Mouse (Mus musculus): ENCODE measurements around the gene Slc1a4. TPM values are rescaled to one million over a fixed set of nuclear protein-coding genes. Genes with fewer than 3 reads are reported as not detected.

Slc1a4 gene
- total RNA-seq, 2 experiments from 2014 or later, result 38.3 to 40.3 TPM

GRCm38 (mm10) chr11:20269885-20270284 is 62.6 kb downstream of the Slc1a4 start:
- DNase-seq (ENCODE audit: low spot score in 2 of 2), result no peak
- intact Hi-C loops (cut with DNase I), result no loop called here

DNA sequence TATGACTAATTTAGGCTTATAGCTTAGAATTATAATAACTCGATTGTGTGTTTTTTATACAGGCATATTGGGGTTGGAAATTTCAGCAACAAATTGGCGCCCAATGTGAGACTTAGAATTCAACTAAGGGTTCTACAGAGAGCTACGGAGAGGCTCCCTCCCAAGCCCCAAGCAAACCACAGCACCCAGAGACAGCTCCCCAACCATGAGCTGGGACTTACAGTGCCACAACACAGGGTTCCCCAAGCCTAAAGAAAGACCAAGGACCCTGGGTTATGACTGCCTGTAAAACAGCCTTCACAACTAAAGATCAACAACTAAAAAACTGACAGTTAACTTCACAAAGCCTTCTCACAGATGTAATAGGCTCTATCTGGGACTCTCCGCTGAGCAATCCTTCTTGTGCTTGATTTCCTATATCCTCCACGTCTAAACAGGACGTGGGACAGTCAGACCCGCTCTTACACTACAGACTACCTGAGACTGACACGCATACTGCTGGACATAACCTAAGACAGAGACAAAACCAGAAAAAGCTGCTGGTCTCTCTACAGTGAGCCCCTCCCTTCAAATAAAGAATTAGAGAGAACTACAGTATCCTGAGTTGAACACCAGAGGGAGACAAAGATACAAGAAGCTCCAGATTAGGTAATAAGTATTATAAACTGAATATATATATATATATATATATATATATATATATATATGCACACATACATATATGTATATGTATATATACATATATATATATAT is 69.7 kb downstream of the Slc1a4 start:
- intact Hi-C loops (cut with DNase I), result loop anchor here (1.0 to 2.0 kb wide), 2 partner anchors 70 to 138 kb away; partner anchors contain the start of gene Slc1a4
- no peak for DNase-seq (ENCODE audit: low spot score in 2 of 2)

DNA sequence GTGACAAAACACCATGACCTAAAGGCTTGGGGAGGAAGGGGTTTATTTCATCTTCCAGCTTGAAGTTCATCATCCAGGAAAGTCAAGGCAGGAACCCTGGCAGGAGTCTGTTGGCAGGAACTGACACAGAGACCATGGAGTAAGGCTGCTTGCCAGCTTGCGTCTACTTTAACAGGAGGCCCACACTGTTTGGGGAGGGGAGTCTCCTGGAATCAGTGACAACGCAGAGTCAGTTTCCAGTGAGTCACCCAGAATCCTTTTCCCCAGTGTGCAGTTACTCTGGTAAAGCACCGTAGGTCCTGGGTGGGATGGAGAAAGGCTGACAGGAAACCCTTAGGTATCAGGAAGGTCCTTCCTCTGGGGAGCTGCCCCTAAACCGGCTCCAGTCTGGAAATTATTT is 77.7 kb downstream of the Slc1a4 start:
- intact Hi-C loops (cut with DNase I), result no loop called here
- no peak for DNase-seq (ENCODE audit: low spot score in 2 of 2)

GRCm38 (mm10) chr11:20253088-20253487 is 79.4 kb downstream of the Slc1a4 start:
- intact Hi-C loops (cut with DNase I), result no loop called here

More at GRCm38 (mm10) chr11:20253088-20253487, 79.4 kb downstream of the Slc1a4 start:
- DNase-seq (ENCODE audit: low spot score in 2 of 2), result no peak

Other genes with a start within 250 kb of the Slc1a4 start
- gene Actr2, start 219.8 kb downstream of the Slc1a4 start, total RNA-seq (2021), result 100 to 1,000 TPM; 260 to 264 TPM
- gene Rab1a, start 131.3 kb downstream of the Slc1a4 start, total RNA-seq (2021), result 100 to 1,000 TPM; 192 to 195 TPM
- gene Cep68, start 83.3 kb downstream of the Slc1a4 start, total RNA-seq (2021), result 10 to 100 TPM; 27.4 to 29.1 TPM
- gene Sertad2, start 210.5 kb upstream of the Slc1a4 start, total RNA-seq (2021), result 10 to 100 TPM; 20.5 to 21.9 TPM